Mouse (Mus musculus): ENCODE data around the gene Lonp1.

DNA sequence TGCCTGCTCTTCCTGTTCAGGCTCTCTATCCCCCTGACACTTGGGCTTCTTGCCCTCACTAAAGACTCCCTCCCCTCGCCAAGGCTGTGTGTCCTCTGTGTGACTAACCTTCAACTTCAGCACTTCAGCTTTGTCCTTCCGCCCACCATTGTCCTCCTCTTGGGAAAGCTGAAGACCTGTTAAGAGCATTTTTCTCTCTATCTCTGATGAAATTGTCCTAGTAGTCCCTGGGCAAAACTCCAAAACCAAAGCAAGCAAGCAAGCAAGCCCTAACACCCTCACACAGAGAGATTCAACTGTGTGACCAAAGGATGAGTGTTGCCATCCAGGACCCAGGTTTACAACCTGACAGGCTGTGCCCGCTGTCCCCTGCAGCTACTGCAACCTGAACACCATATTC, 37.0 kb upstream of the Lonp1 start:
- TF ChIP-seq POLR2A (IDR thresholded peaks at IDR 0.05; ENCODE audit: borderline replicate concordance, control insufficient read depth, low read depth, low read length) (no peak), CTCF (IDR thresholded peaks at IDR 0.05; ENCODE audit: control insufficient read depth, insufficient read depth, low read length) (no peak)

All from bone marrow, adult 2 months (tissue).